Mouse (Mus musculus) hindbrain, embryonic 12.5 days (tissue): ENCODE measurements around the gene Fgf4. TPM values are rescaled to one million over a fixed set of nuclear protein-coding genes. Genes with fewer than 3 reads are reported as not detected.

Source experiments
- ATAC-seq: fragments of 200-750 bp; cut with Nextera tagmentation; 2 replicates; pipeline ENCODE4 v1.8.0; 2017; ENCODE audit warnings: moderate TSS enrichment; ENCODE audit not compliant: low FRiP score
- H3K27ac ChIP-seq: fragments of 300-500 bp; sonication (generic); 2 replicates; pipeline ENCODE4 v1.5.1; 2016; ENCODE audit warnings: mild to moderate bottlenecking
- H3K27me3 ChIP-seq: fragments of 300-500 bp; sonication (generic); 2 replicates; pipeline ENCODE4 v1.6.1; 2016; ENCODE audit warnings: mild to moderate bottlenecking
- H3K36me3 ChIP-seq: fragments of 300-500 bp; sonication (generic); 2 replicates; pipeline ENCODE4 v1.6.1; 2016; ENCODE audit warnings: mild to moderate bottlenecking
- H3K4me1 ChIP-seq: fragments of 300-500 bp; sonication (generic); 2 replicates; pipeline ENCODE4 v1.6.1; 2016
- H3K4me2 ChIP-seq: fragments of 300-500 bp; sonication (generic); replicated peaks from 2 replicates; pipeline ENCODE4 v1.6.1; 2016; ENCODE audit warnings: mild to moderate bottlenecking
- H3K4me3 ChIP-seq: fragments of 300-500 bp; sonication (generic); 2 replicates; pipeline ENCODE4 v1.5.1; 2016; ENCODE audit warnings: mild to moderate bottlenecking
- H3K9ac ChIP-seq: fragments of 300-500 bp; sonication (generic); 2 replicates; pipeline ENCODE4 v1.6.1; 2016; ENCODE audit warnings: mild to moderate bottlenecking, moderate library complexity
- H3K9me3 ChIP-seq: fragments of 300-500 bp; sonication (generic); replicated peaks from 2 replicates; pipeline ENCODE4 v1.6.1; 2016; ENCODE audit warnings: mild to moderate bottlenecking
- WGBS: fragments of 180-500 bp; shearing (Covaris S2); methylation state at CpG from one replicate; pipeline ENCODE4 v1.1.7; 2016; 5-methylcytosine and 5-hydroxymethylcytosine counted together
- polyA plus RNA-seq: library from polyadenylated mRNA; unstranded; fragments of >200 nt; fragmentation: Nextera tagmentation; extraction: Ambion mirVana; gene quantifications from 2 replicates; pipeline ENCODE4 v1.2.1, GENCODE M21; 2016

Gene Fgf4
- polyA plus RNA-seq, 1 experiment from 2014 or later, result 0.13 TPM

DNA sequence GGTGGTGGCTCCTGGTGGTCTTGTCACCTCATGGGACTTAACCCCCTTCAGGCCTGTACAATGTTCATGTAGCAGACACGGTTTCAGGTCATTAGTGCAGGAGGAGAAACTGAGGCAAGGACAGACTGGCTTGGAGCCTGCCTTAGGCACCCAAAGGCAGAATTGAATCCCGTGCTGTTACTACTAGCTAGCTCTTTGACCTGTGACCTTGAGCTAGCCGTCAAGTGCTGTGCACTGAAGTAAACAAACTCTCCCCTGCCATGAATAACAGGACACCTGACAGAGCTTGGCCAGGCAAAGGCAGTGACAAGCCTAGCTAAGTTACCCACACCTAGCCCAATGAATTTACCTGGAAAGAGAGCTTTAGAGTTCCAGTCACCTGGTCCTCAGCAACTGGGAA, 7.8 kb downstream of the Fgf4 start:
- H3K27ac ChIP-seq, result no peak overlapping the region

GRCm38 (mm10) chr7:144857158-144857557, 10.0 kb downstream of the Fgf4 start:
- H3K9ac ChIP-seq, result no peak overlapping the region
- no peaks in the 10 kb centered on the region for H3K36me3 ChIP-seq
- H3K4me2 ChIP-seq, result no peak overlapping the region
- H3K4me1 ChIP-seq, result peaks cover 14% of the 10 kb centered on the region
- H3K4me3 ChIP-seq, result no peak overlapping the region
- H3K9me3 ChIP-seq, result no peaks in the 10 kb centered on the region
- 84% methylated on average over 7 of the region's 7 CpGs for WGBS
- no peak overlapping the region for H3K27ac ChIP-seq
- no peak for ATAC-seq
- peaks cover 39% of the 10 kb centered on the region for H3K27me3 ChIP-seq

More for the DNA sequence above, 7.8 kb downstream of the Fgf4 start:
- Histone ChIP-seq H3K9me3 (no peaks in the 10 kb centered on the region), H3K36me3 (no peaks in the 10 kb centered on the region), H3K4me1 (no peaks in the 10 kb centered on the region), H3K9ac (no peak overlapping the region), H3K4me3 (no peak overlapping the region), H3K4me2 (no peak overlapping the region), H3K27me3 (peaks cover 23% of the 10 kb centered on the region)
- no peak for ATAC-seq
- WGBS, result 57% methylated on average over 3 of the region's 3 CpGs

- Histone ChIP-seq H3K36me3 (no peaks in the 10 kb centered on the region), H3K4me2 (no peak overlapping the region), H3K9me3 (no peaks in the 10 kb centered on the region), H3K4me3 (no peak overlapping the region), H3K27ac (no peak overlapping the region), H3K4me1 (peaks cover 17% of the 10 kb centered on the region), H3K27me3 (peaks cover 46% of the 10 kb centered on the region), H3K9ac (no peak overlapping the region)
- WGBS, result 70% methylated on average over 3 of the region's 3 CpGs
- ATAC-seq, result no peak
Measured at GRCm38 (mm10) chr7:144857826-144858342, 10.7 kb downstream of the Fgf4 start.

GRCm38 (mm10) chr7:144858702-144859101, 11.5 kb downstream of the Fgf4 start:
- H3K4me2 ChIP-seq, result no peak overlapping the region
- 72% methylated on average over 1 of the region's 1 CpGs for WGBS
- no peaks in the 10 kb centered on the region for H3K36me3 ChIP-seq
- no peak overlapping the region for H3K27ac ChIP-seq
- peaks cover 55% of the 10 kb centered on the region for H3K27me3 ChIP-seq
- no peak overlapping the region for H3K9ac ChIP-seq
- H3K9me3 ChIP-seq, result no peaks in the 10 kb centered on the region
- peaks cover 17% of the 10 kb centered on the region for H3K4me1 ChIP-seq
- ATAC-seq, result no peak
- H3K4me3 ChIP-seq, result no peak overlapping the region

DNA sequence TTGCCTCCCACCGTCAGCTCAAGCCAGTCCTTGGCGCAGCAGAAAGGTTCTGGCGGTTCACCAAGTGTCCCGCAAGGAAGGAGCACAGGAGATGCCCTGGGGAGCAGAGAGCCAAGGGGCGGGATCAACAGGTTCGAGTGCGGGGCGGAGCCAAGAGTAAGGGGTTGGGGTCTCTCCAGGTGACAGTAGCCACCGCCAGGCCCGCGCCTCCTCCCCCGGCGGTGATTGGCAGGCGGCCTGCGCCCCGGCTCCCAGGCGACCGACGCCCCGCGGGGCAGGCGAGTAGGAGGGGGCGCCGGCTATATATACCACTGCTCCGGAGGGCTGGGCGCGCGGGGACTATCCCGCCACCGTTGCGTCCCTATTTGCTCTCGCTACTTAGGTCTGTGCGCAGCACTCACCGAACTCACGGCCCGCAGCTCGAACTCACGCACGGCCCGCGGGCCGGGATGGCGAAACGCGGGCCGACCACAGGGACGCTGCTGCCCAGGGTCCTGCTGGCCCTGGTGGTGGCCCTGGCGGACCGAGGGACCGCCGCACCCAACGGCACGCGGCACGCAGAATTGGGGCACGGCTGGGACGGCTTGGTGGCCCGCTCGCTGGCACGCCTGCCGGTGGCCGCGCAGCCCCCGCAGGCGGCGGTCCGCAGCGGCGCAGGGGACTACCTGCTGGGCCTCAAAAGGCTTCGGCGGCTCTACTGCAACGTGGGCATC, 14.0 kb downstream of the Fgf4 start:
- no peak for ATAC-seq
- H3K4me3 ChIP-seq, result peak overlapping the region; percentile 27
- H3K27me3 ChIP-seq, result peaks cover 78% of the 10 kb centered on the region
- WGBS, result under 1% methylated on average over 72 of the region's 72 CpGs
- H3K27ac ChIP-seq, result no peak overlapping the region
- no peaks in the 10 kb centered on the region for H3K36me3 ChIP-seq
- H3K9me3 ChIP-seq, result no peaks in the 10 kb centered on the region
- H3K9ac ChIP-seq, result peak overlapping the region; percentile 27; the same call in 1 of the 2 replicates
- H3K4me1 ChIP-seq, result peaks cover 17% of the 10 kb centered on the region
- H3K4me2 ChIP-seq, result peak overlapping the region; percentile 31

DNA sequence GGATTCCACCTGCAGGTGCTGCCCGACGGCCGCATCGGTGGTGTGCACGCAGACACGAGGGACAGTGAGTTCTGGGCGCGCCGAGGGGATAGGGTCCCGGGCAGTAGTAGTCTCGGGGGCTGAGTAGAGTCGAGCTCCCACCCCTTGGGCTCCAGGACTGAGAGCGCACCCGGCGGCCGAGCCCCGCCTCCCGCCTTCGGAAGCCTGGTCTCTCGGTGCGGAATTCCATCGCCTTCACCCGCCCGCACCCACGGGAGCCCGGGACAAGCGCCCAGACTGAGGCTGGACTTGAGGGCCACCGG, 14.6 kb downstream of the Fgf4 start:
- 0% methylated on average over 28 of the region's 28 CpGs for WGBS
- H3K27ac ChIP-seq, result no peak overlapping the region
- peaks cover 84% of the 10 kb centered on the region for H3K27me3 ChIP-seq
- no peaks in the 10 kb centered on the region for H3K36me3 ChIP-seq
- H3K9me3 ChIP-seq, result no peaks in the 10 kb centered on the region
- peak overlapping the region; percentile 31 for H3K4me2 ChIP-seq
- peaks cover 17% of the 10 kb centered on the region for H3K4me1 ChIP-seq
- H3K4me3 ChIP-seq, result peak overlapping the region; percentile 27
- no peak for ATAC-seq
- H3K9ac ChIP-seq, result peak overlapping the region; percentile 27; the same call in 1 of the 2 replicates

GRCm38 (mm10) chr7:144862126-144862525, 15.0 kb downstream of the Fgf4 start:
- no peak for ATAC-seq
- Histone ChIP-seq H3K9ac (no peak overlapping the region), H3K27ac (no peak overlapping the region), H3K36me3 (no peaks in the 10 kb centered on the region), H3K9me3 (no peaks in the 10 kb centered on the region), H3K4me2 (peak overlapping the region; percentile 31), H3K4me3 (peak overlapping the region; percentile 27; the same call in 1 of the 2 replicates), H3K4me1 (peaks cover 17% of the 10 kb centered on the region), H3K27me3 (peaks cover 88% of the 10 kb centered on the region)
- 0% methylated on average over 12 of the region's 15 CpGs for WGBS

- no peak overlapping the region for H3K4me2 ChIP-seq
Measured at GRCm38 (mm10) chr7:144862712-144863111, 15.5 kb downstream of the Fgf4 start.

GRCm38 (mm10) chr7:144863196-144863595, 16.0 kb downstream of the Fgf4 start:
- H3K4me2 ChIP-seq, result no peak overlapping the region

More at GRCm38 (mm10) chr7:144862712-144863111, 15.5 kb downstream of the Fgf4 start:
- no peak overlapping the region for H3K9ac ChIP-seq
- H3K27ac ChIP-seq, result no peak overlapping the region
- H3K4me1 ChIP-seq, result peaks cover 17% of the 10 kb centered on the region
- H3K27me3 ChIP-seq, result peaks cover 93% of the 10 kb centered on the region
- ATAC-seq, result no peak
- no peak overlapping the region for H3K4me3 ChIP-seq
- no peaks in the 10 kb centered on the region for H3K9me3 ChIP-seq
- H3K36me3 ChIP-seq, result no peaks in the 10 kb centered on the region
- 2% methylated on average over 18 of the region's 18 CpGs for WGBS

DNA sequence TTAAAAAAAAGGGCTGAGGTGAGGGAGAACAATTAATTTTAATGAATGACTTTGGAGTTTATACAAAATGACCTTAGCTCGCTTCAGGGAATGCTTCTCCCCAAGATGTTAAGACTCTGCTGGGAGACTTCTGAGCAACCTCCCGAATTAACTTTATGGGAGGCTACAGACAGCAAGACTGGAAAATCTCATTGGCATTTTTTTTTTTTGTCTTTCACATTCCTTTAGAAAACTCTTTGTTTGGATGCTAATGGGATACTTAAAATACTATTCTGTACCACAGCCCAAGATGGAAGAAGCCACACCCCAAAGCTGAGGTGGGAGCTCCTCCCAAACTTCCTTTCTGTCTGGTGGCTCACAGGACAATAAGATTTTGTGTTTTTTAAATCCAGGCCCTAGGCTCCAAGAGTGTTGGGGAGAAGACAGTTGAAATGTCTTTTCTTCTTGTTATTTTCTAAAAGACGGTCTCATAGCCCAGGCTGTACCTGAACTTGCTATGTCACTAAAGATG, 17.0 kb downstream of the Fgf4 start:
- H3K4me3 ChIP-seq, result no peak overlapping the region
- WGBS, result 56% methylated on average over 3 of the region's 3 CpGs
- H3K4me1 ChIP-seq, result peaks cover 17% of the 10 kb centered on the region
- no peaks in the 10 kb centered on the region for H3K9me3 ChIP-seq
- no peak overlapping the region for H3K4me2 ChIP-seq
- no peaks in the 10 kb centered on the region for H3K36me3 ChIP-seq
- H3K27ac ChIP-seq, result no peak overlapping the region
- no peak overlapping the region for H3K9ac ChIP-seq
- no peak for ATAC-seq
- H3K27me3 ChIP-seq, result peaks cover 84% of the 10 kb centered on the region

More at GRCm38 (mm10) chr7:144863196-144863595, 16.0 kb downstream of the Fgf4 start:
- no peak overlapping the region for H3K27ac ChIP-seq
- H3K36me3 ChIP-seq, result no peaks in the 10 kb centered on the region
- no peak for ATAC-seq
- no peak overlapping the region for H3K4me3 ChIP-seq
- no peaks in the 10 kb centered on the region for H3K9me3 ChIP-seq
- H3K9ac ChIP-seq, result no peak overlapping the region
- H3K4me1 ChIP-seq, result peaks cover 17% of the 10 kb centered on the region
- WGBS, result 0% methylated on average over 11 of the region's 11 CpGs
- H3K27me3 ChIP-seq, result peaks cover 92% of the 10 kb centered on the region

DNA sequence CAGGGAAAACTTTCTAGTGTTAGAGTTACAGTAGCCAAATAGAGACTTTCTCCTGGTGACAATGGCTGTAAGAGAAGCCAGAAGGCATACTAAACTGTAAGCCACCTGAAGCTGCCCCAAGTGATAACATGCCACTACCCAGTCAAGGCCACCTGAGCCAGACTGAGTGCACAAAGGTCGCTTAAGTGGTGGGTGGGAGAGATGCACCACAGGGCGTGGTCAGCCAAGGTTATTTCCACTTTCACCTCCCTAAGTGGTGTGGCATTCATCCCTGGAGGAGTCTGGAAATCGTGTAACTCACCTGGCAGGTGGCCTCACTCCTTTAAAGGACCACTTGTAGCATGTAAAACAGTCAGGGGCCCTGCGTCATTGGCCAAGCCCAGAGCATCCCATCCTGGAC, 20.0 kb downstream of the Fgf4 start:
- 60% methylated on average over 4 of the region's 4 CpGs for WGBS
- Histone ChIP-seq H3K4me1 (peaks cover 3% of the 10 kb centered on the region), H3K9ac (no peak overlapping the region), H3K27me3 (peaks cover 58% of the 10 kb centered on the region), H3K27ac (no peak overlapping the region), H3K9me3 (no peaks in the 10 kb centered on the region), H3K4me3 (no peak overlapping the region), H3K4me2 (no peak overlapping the region), H3K36me3 (no peaks in the 10 kb centered on the region)
- no peak for ATAC-seq

DNA sequence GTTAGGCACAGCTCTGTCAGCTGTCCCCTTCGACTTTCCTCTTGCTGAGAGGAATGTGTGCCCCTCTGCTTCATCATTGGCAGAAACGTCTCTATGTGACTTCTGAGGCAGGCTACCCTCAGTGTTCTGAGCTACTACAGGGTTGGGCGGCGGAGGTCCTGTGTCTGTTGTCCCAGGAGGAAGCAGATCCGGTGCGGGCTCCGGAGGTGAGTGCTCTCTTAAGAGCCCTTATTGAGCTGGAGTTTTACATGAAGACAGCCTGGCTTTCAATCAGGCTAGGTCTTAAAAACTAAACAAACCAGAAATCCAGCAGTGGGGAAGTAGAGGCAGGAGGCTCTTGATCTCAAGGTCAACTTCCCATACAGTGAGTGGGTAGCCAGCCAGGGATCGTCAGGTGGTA, 20.4 kb downstream of the Fgf4 start:
- Histone ChIP-seq H3K27ac (no peak overlapping the region), H3K27me3 (peaks cover 53% of the 10 kb centered on the region), H3K9me3 (no peaks in the 10 kb centered on the region), H3K4me2 (no peak overlapping the region), H3K4me3 (no peak overlapping the region), H3K4me1 (no peaks in the 10 kb centered on the region), H3K9ac (no peak overlapping the region), H3K36me3 (no peaks in the 10 kb centered on the region)
- WGBS, result 86% methylated on average over 8 of the region's 8 CpGs
- ATAC-seq, result no peak

GRCm38 (mm10) chr7:144872420-144872819, 25.3 kb downstream of the Fgf4 start:
- WGBS, result 64% methylated on average over 4 of the region's 4 CpGs
- ATAC-seq, result no peak
- Histone ChIP-seq H3K4me2 (no peak overlapping the region), H3K36me3 (no peaks in the 10 kb centered on the region), H3K9ac (no peak overlapping the region), H3K27me3 (peaks cover 16% of the 10 kb centered on the region), H3K9me3 (no peaks in the 10 kb centered on the region), H3K4me3 (no peak overlapping the region), H3K27ac (no peak overlapping the region), H3K4me1 (no peaks in the 10 kb centered on the region)
